Comparison of ENCODE assay signal across 19 mouse cellular contexts in genomic region chr10:83118613-83119012, GRCm38 (mm10).
DNase-seq lines count a peak whose midpoint lies in the region; ATAC-seq and TF ChIP-seq lines count a peak whose summit lies in the region.
"Had no signal": no experiment of that assay in that cellular context is flagged by ENCODE, and none has a peak within 500 bp of the region (broad histone marks: within the 10 kb centered on the region; RNA-seq: fewer than 3 reads in every experiment).

No protein-coding gene starts in this region.

- H3K27me3 ChIP-seq in heart, adult 2 months (ENCODE audit: control insufficient read depth, insufficient read depth, low read length): no peaks in the 10 kb centered on the region
- peaks cover 7% of the 10 kb centered on the region; the same call in 1 of the 2 replicates for H3K27me3 ChIP-seq in limb, embryonic 13.5 days
- 0 out of 2 replicates have a peak, but pooled peaks cover 6% of the 10 kb centered on the region for H3K27me3 ChIP-seq in limb, embryonic 10.5 days (ENCODE audit: low read depth, poor library complexity, severe bottlenecking)
- no peaks in the 10 kb centered on the region for H3K27me3 ChIP-seq in small intestine, adult 2 months (ENCODE audit: control insufficient read depth, insufficient read depth, low read length)
- H3K27me3 ChIP-seq: embryonic facial prominence, embryonic 15.5 days; heart, embryonic 13.5 days had no signal

- H3K4me1 ChIP-seq in heart, adult 2 months (ENCODE audit: control insufficient read depth, insufficient read depth, low read length): peaks cover 12% of the 10 kb centered on the region
- H3K4me1 ChIP-seq in limb, embryonic 13.5 days: peaks cover 46% of the 10 kb centered on the region
- peaks cover 19% of the 10 kb centered on the region for H3K4me1 ChIP-seq in limb, embryonic 10.5 days
- H3K4me1 ChIP-seq in small intestine, adult 2 months (ENCODE audit: control insufficient read depth, insufficient read depth, insufficient read length, low read length): peaks cover 18% of the 10 kb centered on the region

- H3K79me2 ChIP-seq in heart, adult 2 months (replicated peaks; ENCODE audit: control insufficient read depth, insufficient read depth, low read length): no peaks in the 10 kb centered on the region

- no peaks in the 10 kb centered on the region for H3K36me3 ChIP-seq in heart, adult 2 months (ENCODE audit: control insufficient read depth, insufficient read depth, low read length)
- H3K36me3 ChIP-seq in limb, embryonic 13.5 days: no peaks in the 10 kb centered on the region
- no peaks in the 10 kb centered on the region for H3K36me3 ChIP-seq in limb, embryonic 10.5 days
- no peaks in the 10 kb centered on the region for H3K36me3 ChIP-seq in small intestine, adult 2 months (ENCODE audit: control insufficient read depth, insufficient read depth, low read length)
- H3K36me3 ChIP-seq: embryonic facial prominence, embryonic 15.5 days; forebrain, embryonic 10.5 days; heart, embryonic 13.5 days; hindbrain, embryonic 10.5 days; midbrain, embryonic 10.5 days had no signal

- H3K9me3 ChIP-seq in limb, embryonic 13.5 days: no peaks in the 10 kb centered on the region
- H3K9me3 ChIP-seq in limb, embryonic 10.5 days (replicated peaks): no peaks in the 10 kb centered on the region
- H3K9me3 ChIP-seq: embryonic facial prominence, embryonic 15.5 days; forebrain, embryonic 10.5 days; heart, embryonic 13.5 days; hindbrain, embryonic 10.5 days; midbrain, embryonic 10.5 days had no signal

- no peak overlapping the region for H3K4me2 ChIP-seq in limb, embryonic 13.5 days (replicated peaks)
- H3K4me2 ChIP-seq: embryonic facial prominence, embryonic 15.5 days; heart, embryonic 13.5 days had no signal

- 0 out of 2 replicates have a peak, but pooled peaks have one; percentile 17 for TF ChIP-seq CTCF in heart, adult 2 months (IDR thresholded peaks at IDR 0.05)
- TF ChIP-seq CTCF in small intestine, adult 2 months (IDR thresholded peaks at IDR 0.05; ENCODE audit: extremely low read depth, insufficient read length, insufficient replicate concordance, low read depth, low read length): no peak

- no peak overlapping the region for H3K27ac ChIP-seq in heart, adult 2 months
- H3K27ac ChIP-seq in limb, embryonic 13.5 days: no peak overlapping the region
- no peak overlapping the region for H3K27ac ChIP-seq in limb, embryonic 10.5 days
- H3K27ac ChIP-seq in small intestine, adult 2 months (ENCODE audit: insufficient read depth, low read depth, low read length): peak overlapping the region; percentile 80
- H3K27ac ChIP-seq: embryonic facial prominence, embryonic 15.5 days; forebrain, embryonic 10.5 days; heart, embryonic 13.5 days; macrophage; midbrain, embryonic 10.5 days had no signal

- intact Hi-C loops in heart, adult 2 months (cut with DNase I): no loop called here
- intact Hi-C loops in heart, postnatal 25 days (cut with DNase I): no loop called here
- intact Hi-C loops in gastrocnemius, postnatal 36 days (cut with DNase I): no loop called here

- WGBS in heart, adult 2 months: 37% methylated on average over 3 of the region's 3 CpGs
- 69% methylated on average over 3 of the region's 3 CpGs for WGBS in limb, embryonic 13.5 days
- WGBS in limb, embryonic 10.5 days: 79% methylated on average over 3 of the region's 3 CpGs
- 27% methylated on average over 3 of the region's 3 CpGs for WGBS in small intestine, adult 2 months

- ATAC-seq in limb, embryonic 13.5 days (ENCODE audit: low FRiP score, low read depth): no peak

- no peak for TF ChIP-seq POLR2A in heart, adult 2 months (IDR thresholded peaks at IDR 0.05; ENCODE audit: insufficient read depth, low read depth, low read length)
- 0 out of 2 replicates have a peak, but pooled peaks have one; percentile 6 for TF ChIP-seq POLR2A in small intestine, adult 2 months (IDR thresholded peaks at IDR 0.05; ENCODE audit: low read depth, low read length)

- no peak overlapping the region for H3K9ac ChIP-seq in heart, adult 2 months (ENCODE audit: low read depth, low read length)
- 0 out of 2 replicates have a peak overlapping the region, but pooled peaks have one; percentile 32 for H3K9ac ChIP-seq in limb, embryonic 13.5 days
- H3K9ac ChIP-seq: embryonic facial prominence, embryonic 15.5 days had no signal

- H3K4me3 ChIP-seq in heart, adult 2 months: no peak overlapping the region
- no peak overlapping the region for H3K4me3 ChIP-seq in limb, embryonic 13.5 days
- H3K4me3 ChIP-seq in limb, embryonic 10.5 days: no peak overlapping the region
- peak overlapping the region; percentile 47 for H3K4me3 ChIP-seq in small intestine, adult 2 months (ENCODE audit: low read depth, low read length)
- H3K4me3 ChIP-seq: embryonic facial prominence, embryonic 15.5 days; forebrain, embryonic 10.5 days; heart, embryonic 13.5 days; hindbrain, embryonic 10.5 days; midbrain, embryonic 10.5 days had no signal

- DNase-seq in heart, adult 2 months: no peak
- no peak for DNase-seq in heart, postnatal 25 days (ENCODE audit: low spot score)
- no peak for DNase-seq in limb, embryonic 10.5 days (ENCODE audit: low spot score)
- peak; percentile 44 for DNase-seq in 416B (ENCODE audit: low read depth)
- DNase-seq in thymus, postnatal 10 days (ENCODE audit: low spot score in 2 of 2): no peak
- no peak for DNase-seq in gastrocnemius, postnatal 36 days
- DNase-seq: cerebellum, postnatal 36 days; layer of hippocampus, postnatal 36 days; liver; spleen, adult 18-20 months; thymus, adult 18-20 months had no signal

- TF ChIP-seq EP300 in heart, adult 2 months (IDR thresholded peaks at IDR 0.05; ENCODE audit: insufficient read depth, low read depth, low read length): no peak
